Mouse (Mus musculus) intestine, embryonic 14.5 days (tissue): ENCODE results near the gene Acot10. TPM values are rescaled to one million over a fixed set of nuclear protein-coding genes. Genes with fewer than 3 reads are reported as not detected.

Experiments
- ATAC-seq: fragments of 200-750 bp; cut with Nextera tagmentation; replicated peaks from 2 replicates; pipeline ENCODE4 v1.8.0; 2017; ENCODE audit warnings: low read depth, moderate number of reproducible peaks, moderate TSS enrichment, moderate library complexity; ENCODE audit not compliant: low FRiP score, low TSS enrichment
- DNase-seq: peaks from one replicate; pipeline ENCODE4 v3.0.0-alpha.2; 2018; ENCODE audit warnings: low spot score
- H3K27ac ChIP-seq: fragments of 300-500 bp; sonication (generic); 2 replicates; pipeline ENCODE4 v1.5.1; 2014; ENCODE audit warnings: low read depth, mild to moderate bottlenecking, control low read depth
- H3K27me3 ChIP-seq: fragments of 300-500 bp; sonication (generic); replicated peaks from 2 replicates; pipeline ENCODE4 v1.6.1; 2014; ENCODE audit warnings: low read length, control low read depth; ENCODE audit not compliant: control insufficient read depth, insufficient read depth
- H3K36me3 ChIP-seq: fragments of 300-500 bp; sonication (generic); 2 replicates; pipeline ENCODE4 v1.6.1; 2014; ENCODE audit warnings: low read length, control low read depth; ENCODE audit not compliant: control insufficient read depth, insufficient read depth
- H3K4me1 ChIP-seq: fragments of 300-500 bp; sonication (generic); replicated peaks from 2 replicates; pipeline ENCODE4 v1.6.1; 2014; ENCODE audit warnings: low read length, control low read depth, mixed read lengths; ENCODE audit not compliant: control insufficient read depth, insufficient read depth
- H3K4me2 ChIP-seq: fragments of 300-500 bp; sonication (generic); 2 replicates; pipeline ENCODE4 v1.6.1; 2014; ENCODE audit warnings: low read length
- H3K4me3 ChIP-seq: fragments of 300-500 bp; sonication (generic); 2 replicates; pipeline ENCODE4 v1.5.1; 2014; ENCODE audit warnings: low read depth, low read length, control low read depth, mixed read lengths
- H3K9ac ChIP-seq: fragments of 300-500 bp; sonication (generic); 2 replicates; pipeline ENCODE4 v1.6.1; 2014; ENCODE audit warnings: mild to moderate bottlenecking, low read length
- H3K9me3 ChIP-seq: fragments of 300-500 bp; sonication (generic); 2 replicates; pipeline ENCODE4 v1.6.1; 2016; ENCODE audit warnings: low read length, control low read depth; ENCODE audit not compliant: control insufficient read depth
- WGBS: fragments of 180-500 bp; shearing (Covaris S2); extraction: QIAGEN DNeasy Blood & Tissue Kit; methylation state at CpG from one replicate; pipeline ENCODE4 v1.1.7; 2014; 5-methylcytosine and 5-hydroxymethylcytosine counted together
- polyA plus RNA-seq: library from polyadenylated mRNA; unstranded; fragments of >200 nt; fragmentation: Nextera tagmentation; extraction: Ambion mirVana; gene quantifications from 2 replicates; pipeline ENCODE4 v1.2.1, GENCODE M21; 2014

Acot10 gene
- polyA plus RNA-seq, 1 experiment from 2014 or later = not detected

- 82% methylated on average over 3 of the region's 3 CpGs for WGBS
- Histone ChIP-seq H3K4me2 (no peak overlapping the region), H3K9me3 (no peaks in the 10 kb centered on the region), H3K4me1 (no peaks in the 10 kb centered on the region), H3K27ac (no peak overlapping the region), H3K36me3 (no peaks in the 10 kb centered on the region), H3K4me3 (no peak overlapping the region), H3K9ac (no peak overlapping the region), H3K27me3 (no peaks in the 10 kb centered on the region)
- no peak for ATAC-seq
- DNase-seq = no peak
Measured at GRCm38 (mm10) chr15:20642905-20643414, 23.6 kb downstream of the Acot10 start.

DNA sequence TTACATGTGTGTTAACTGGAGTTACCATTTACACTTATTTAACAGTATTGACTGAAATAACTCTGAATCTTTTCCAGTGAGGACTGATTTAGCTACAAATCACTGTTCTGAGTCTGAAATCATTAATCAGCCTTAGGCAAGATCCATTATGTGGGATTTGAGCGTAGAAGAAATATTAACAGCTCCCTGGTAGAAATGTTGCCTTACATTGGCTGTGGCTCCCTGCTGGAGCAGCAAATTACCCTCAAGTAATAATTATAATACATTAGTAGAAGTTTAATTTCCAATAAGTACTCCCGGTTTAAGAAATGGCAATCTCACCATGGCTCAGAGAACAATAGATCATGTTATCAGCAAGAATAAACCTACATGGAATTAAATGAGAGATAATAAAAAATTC, 27.4 kb downstream of the Acot10 start:
- WGBS = 84% methylated on average over 2 of the region's 2 CpGs
- no peak overlapping the region for H3K4me3 ChIP-seq
- no peaks in the 10 kb centered on the region for H3K36me3 ChIP-seq
- ATAC-seq (no peak), DNase-seq (no peak)
- no peak overlapping the region for H3K9ac ChIP-seq
- H3K9me3 ChIP-seq = no peaks in the 10 kb centered on the region
- H3K4me1 ChIP-seq = no peaks in the 10 kb centered on the region
- no peak overlapping the region for H3K4me2 ChIP-seq
- no peaks in the 10 kb centered on the region for H3K27me3 ChIP-seq
- H3K27ac ChIP-seq = no peak overlapping the region

DNA sequence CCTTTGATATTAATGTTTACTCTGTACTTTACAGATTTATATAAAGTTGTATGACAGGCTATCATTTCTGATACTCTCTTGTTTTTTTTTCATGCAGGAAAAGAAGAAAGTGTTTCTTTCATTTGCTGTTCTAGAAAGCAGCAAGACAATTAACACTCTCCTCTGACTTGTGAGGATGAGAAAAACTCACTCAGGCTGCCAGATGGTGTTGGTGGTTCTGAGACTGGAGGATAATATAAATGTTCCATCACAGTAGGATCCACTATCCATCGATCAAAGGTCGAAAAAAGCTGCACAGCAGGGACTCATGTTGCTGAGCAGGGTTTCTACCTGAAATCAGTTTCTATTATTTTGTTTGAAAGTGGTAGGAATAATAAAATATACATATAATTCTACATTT, 32.0 kb downstream of the Acot10 start:
- 53% methylated on average over 2 of the region's 2 CpGs for WGBS
- Histone ChIP-seq H3K36me3 (no peaks in the 10 kb centered on the region), H3K9me3 (no peaks in the 10 kb centered on the region), H3K27me3 (no peaks in the 10 kb centered on the region), H3K9ac (no peak overlapping the region), H3K27ac (no peak overlapping the region), H3K4me3 (no peak overlapping the region), H3K4me1 (no peaks in the 10 kb centered on the region), H3K4me2 (no peak overlapping the region)
- no peak for ATAC-seq
- DNase-seq = no peak

Other genes with a start within 250 kb of the Acot10 start
- 0.97 and 1.1 TPM in 2 replicates for gene Cdh12, start 217.5 kb downstream of the Acot10 start, polyA plus RNA-seq